Mouse (Mus musculus): ENCODE results near the gene Dnaaf1. TPM values are rescaled to one million over a fixed set of nuclear protein-coding genes. Genes with fewer than 3 reads are reported as not detected.
A peak's percentile ranks its signal among the peaks of the same experiment; 100 is the strongest.

Dnaaf1 gene
- polyA plus RNA-seq, 1 experiment from 2014 or later: 0.40 TPM

DNA sequence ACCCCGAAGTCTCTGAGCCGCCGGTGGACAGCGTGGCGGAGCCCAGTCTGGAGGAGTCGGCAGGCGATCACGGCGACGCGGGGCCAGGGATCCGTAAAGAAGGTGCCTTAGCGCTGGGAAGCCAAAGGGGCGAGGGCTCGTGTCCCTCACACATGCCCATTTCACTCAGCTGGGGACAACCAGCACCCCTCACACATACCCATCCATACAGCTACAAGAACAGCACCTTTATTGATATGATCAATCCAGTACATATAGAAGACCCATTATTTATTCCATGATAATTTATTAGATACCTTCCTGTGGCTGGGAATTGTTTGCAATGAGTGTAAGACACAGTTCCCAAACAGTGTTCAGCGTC lies 311 bp downstream of the Dnaaf1 start:
- Histone ChIP-seq H3K4me1 (peaks cover 19% of the 10 kb centered on the region), H3K27ac (no peak overlapping the region), H3K9ac (peak overlapping the region; percentile 60; the same call in 1 of the 2 replicates), H3K27me3 (replicated peaks) (peaks cover 3% of the 10 kb centered on the region; the same call in 1 of the 2 replicates), H3K9me3 (no peaks in the 10 kb centered on the region), H3K4me3 (replicated peaks) (peak overlapping the region; percentile 68), H3K4me2 (peak overlapping the region; percentile 96), H3K36me3 (no peaks in the 10 kb centered on the region)
- 1% methylated on average over 16 of the region's 16 CpGs for WGBS
- peak; percentile 2; the same call in 1 of the 2 replicates for ATAC-seq (ENCODE audit: insufficient read depth, low FRiP score, low read depth)

GRCm38 (mm10) chr8:119579096-119579495 lies 4.1 kb downstream of the Dnaaf1 start:
- Histone ChIP-seq H3K4me3 (replicated peaks) (no peak overlapping the region), H3K9me3 (no peaks in the 10 kb centered on the region), H3K4me2 (no peak overlapping the region), H3K9ac (no peak overlapping the region), H3K27ac (no peak overlapping the region), H3K36me3 (no peaks in the 10 kb centered on the region), H3K4me1 (peaks cover 9% of the 10 kb centered on the region), H3K27me3 (replicated peaks) (peaks cover 3% of the 10 kb centered on the region; the same call in 1 of the 2 replicates)
- ATAC-seq (ENCODE audit: insufficient read depth, low FRiP score, low read depth): no peak
- 32% methylated on average over 13 of the region's 13 CpGs for WGBS

GRCm38 (mm10) chr8:119580441-119581161 lies 5.6 kb downstream of the Dnaaf1 start:
- WGBS: 60% methylated on average over 5 of the region's 5 CpGs
- no peak for ATAC-seq (ENCODE audit: insufficient read depth, low FRiP score, low read depth)
- Histone ChIP-seq H3K4me2 (no peak overlapping the region), H3K9me3 (no peaks in the 10 kb centered on the region), H3K9ac (no peak overlapping the region), H3K27me3 (replicated peaks) (peaks cover 3% of the 10 kb centered on the region; the same call in 1 of the 2 replicates), H3K27ac (no peak overlapping the region), H3K4me1 (peaks cover under 1% of the 10 kb centered on the region; the same call in 1 of the 2 replicates), H3K36me3 (no peaks in the 10 kb centered on the region), H3K4me3 (replicated peaks) (no peak overlapping the region)

GRCm38 (mm10) chr8:119585901-119586300 lies 10.9 kb downstream of the Dnaaf1 start:
- no peaks in the 10 kb centered on the region for H3K36me3 ChIP-seq
- H3K4me1 ChIP-seq: 0 out of 2 replicates have a peak, but pooled peaks cover 4% of the 10 kb centered on the region
- no peaks in the 10 kb centered on the region for H3K9me3 ChIP-seq
- peak overlapping the region; percentile 34 for H3K4me3 ChIP-seq (replicated peaks)
- H3K27me3 ChIP-seq (replicated peaks): no peaks in the 10 kb centered on the region
- H3K9ac ChIP-seq: peak overlapping the region; percentile 22; the same call in 1 of the 2 replicates
- WGBS: 14% methylated on average over 24 of the region's 24 CpGs
- no peak overlapping the region for H3K27ac ChIP-seq
- H3K4me2 ChIP-seq: peak overlapping the region; percentile 60
- peak; percentile 57; the same call in 1 of the 2 replicates for ATAC-seq (ENCODE audit: insufficient read depth, low FRiP score, low read depth)

DNA sequence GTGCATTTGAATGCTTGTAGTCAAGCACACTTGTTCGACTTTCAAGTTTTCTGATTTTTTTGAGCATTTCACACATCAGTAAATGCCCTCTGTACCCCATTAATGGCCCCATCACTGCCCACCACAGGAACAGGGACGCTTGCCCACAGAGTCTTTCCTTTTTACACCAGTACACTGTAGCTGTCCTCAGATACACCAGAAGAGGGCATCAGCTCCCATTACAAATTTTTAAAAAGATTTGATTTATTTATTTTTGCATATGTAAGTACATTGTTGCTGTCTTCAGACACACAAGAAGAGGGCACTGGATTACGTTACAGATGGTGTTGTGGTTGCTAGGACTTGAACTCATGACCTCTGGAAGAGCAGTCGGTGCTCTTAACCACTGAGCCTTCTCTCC lies 13.3 kb downstream of the Dnaaf1 start:
- H3K4me1 ChIP-seq: 0 out of 2 replicates have a peak, but pooled peaks cover 4% of the 10 kb centered on the region
- 67% methylated on average over 4 of the region's 4 CpGs for WGBS
- H3K27ac ChIP-seq: no peak overlapping the region
- ATAC-seq (ENCODE audit: insufficient read depth, low FRiP score, low read depth): no peak
- no peaks in the 10 kb centered on the region for H3K36me3 ChIP-seq
- no peak overlapping the region for H3K9ac ChIP-seq
- H3K4me2 ChIP-seq: no peak overlapping the region
- no peaks in the 10 kb centered on the region for H3K27me3 ChIP-seq (replicated peaks)
- no peak overlapping the region for H3K4me3 ChIP-seq (replicated peaks)
- H3K9me3 ChIP-seq: no peaks in the 10 kb centered on the region

DNA sequence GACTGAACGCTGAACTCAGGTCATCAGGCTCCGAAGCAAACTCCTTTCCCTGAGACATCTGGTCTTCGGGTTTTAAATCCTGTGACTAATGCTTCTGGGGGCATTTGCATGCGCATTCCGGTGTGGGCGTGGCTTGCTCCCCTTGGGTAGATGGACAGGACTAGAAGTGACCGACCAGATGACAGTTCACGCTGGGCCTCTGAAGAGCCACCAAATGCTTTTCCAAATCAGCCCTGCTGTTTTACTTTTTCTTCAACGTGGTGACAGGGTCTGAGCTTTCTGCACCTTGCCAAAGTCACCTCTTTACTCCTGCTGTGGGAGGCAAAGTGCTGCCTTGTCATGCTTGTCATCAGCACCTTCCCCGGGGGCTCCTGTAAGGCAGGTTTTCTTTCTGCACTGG lies 13.8 kb downstream of the Dnaaf1 start:
- no peak overlapping the region for H3K4me2 ChIP-seq
- no peak overlapping the region for H3K4me3 ChIP-seq (replicated peaks)
- H3K9ac ChIP-seq: no peak overlapping the region
- H3K36me3 ChIP-seq: no peaks in the 10 kb centered on the region
- H3K27ac ChIP-seq: no peak overlapping the region
- no peaks in the 10 kb centered on the region for H3K9me3 ChIP-seq
- no peaks in the 10 kb centered on the region for H3K27me3 ChIP-seq (replicated peaks)
- H3K4me1 ChIP-seq: 0 out of 2 replicates have a peak, but pooled peaks cover 4% of the 10 kb centered on the region
- ATAC-seq (ENCODE audit: insufficient read depth, low FRiP score, low read depth): no peak
- WGBS: 28% methylated on average over 10 of the region's 10 CpGs

DNA sequence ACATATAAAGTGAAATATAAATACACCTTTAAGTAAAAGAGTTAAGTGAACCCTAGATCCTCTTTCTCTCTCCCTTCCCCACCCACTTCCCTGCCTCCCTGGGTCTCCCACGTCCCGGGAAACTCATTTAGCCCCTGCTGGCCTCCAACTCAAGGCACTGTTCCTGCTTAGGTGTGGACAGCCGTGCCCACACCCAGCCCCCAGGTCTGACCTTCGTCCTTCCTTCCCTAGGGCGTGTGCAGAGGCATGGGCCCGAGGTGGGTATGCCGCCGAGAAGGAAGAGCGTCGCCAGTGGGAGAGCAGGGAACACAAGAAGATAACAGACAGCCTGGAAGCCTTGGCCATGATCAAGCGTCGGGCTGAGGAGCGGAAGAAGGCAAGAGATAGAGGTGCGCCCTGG lies 15.3 kb downstream of the Dnaaf1 start:
- peak; percentile 55 for ATAC-seq (ENCODE audit: insufficient read depth, low FRiP score, low read depth)
- H3K27ac ChIP-seq: no peak overlapping the region
- H3K4me1 ChIP-seq: 0 out of 2 replicates have a peak, but pooled peaks cover 4% of the 10 kb centered on the region
- no peak overlapping the region for H3K9ac ChIP-seq
- no peak overlapping the region for H3K4me3 ChIP-seq (replicated peaks)
- WGBS: 66% methylated on average over 14 of the region's 14 CpGs
- H3K36me3 ChIP-seq: no peaks in the 10 kb centered on the region
- H3K27me3 ChIP-seq (replicated peaks): no peaks in the 10 kb centered on the region
- H3K9me3 ChIP-seq: no peaks in the 10 kb centered on the region
- no peak overlapping the region for H3K4me2 ChIP-seq

GRCm38 (mm10) chr8:119591456-119591855 lies 16.4 kb downstream of the Dnaaf1 start:
- H3K4me1 ChIP-seq: no peaks in the 10 kb centered on the region
- no peak overlapping the region for H3K4me3 ChIP-seq (replicated peaks)
- H3K9me3 ChIP-seq: no peaks in the 10 kb centered on the region
- no peak overlapping the region for H3K4me2 ChIP-seq
- no peak overlapping the region for H3K27ac ChIP-seq
- H3K9ac ChIP-seq: no peak overlapping the region
- no peaks in the 10 kb centered on the region for H3K27me3 ChIP-seq (replicated peaks)
- no peaks in the 10 kb centered on the region for H3K36me3 ChIP-seq
- WGBS: 87% methylated on average over 7 of the region's 7 CpGs
- ATAC-seq (ENCODE audit: insufficient read depth, low FRiP score, low read depth): no peak

DNA sequence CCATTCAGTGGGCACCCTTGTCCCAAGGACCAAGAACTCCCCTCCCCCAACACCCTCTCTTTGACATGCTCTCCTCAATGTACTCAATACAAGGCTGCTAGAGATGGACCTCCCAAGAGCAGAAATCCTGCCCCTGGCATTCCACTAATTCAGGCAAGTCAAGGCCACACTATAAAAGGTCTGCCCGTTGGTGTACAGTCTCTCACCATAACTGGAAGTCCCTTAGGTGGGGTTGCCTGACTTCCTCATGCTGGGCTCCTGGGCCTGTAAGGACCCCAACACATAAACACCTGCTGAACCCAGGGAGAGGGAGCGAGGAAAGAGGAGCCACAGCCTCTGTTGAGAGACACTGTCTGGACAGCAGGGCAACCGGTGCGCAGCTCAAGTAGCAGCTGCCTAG lies 28.7 kb downstream of the Dnaaf1 start:
- peaks cover 15% of the 10 kb centered on the region for H3K36me3 ChIP-seq
- peak overlapping the region; percentile 84 for H3K4me2 ChIP-seq
- 91% methylated on average over 4 of the region's 4 CpGs for WGBS
- peaks cover 9% of the 10 kb centered on the region for H3K4me1 ChIP-seq
- H3K9ac ChIP-seq: peak overlapping the region; percentile 71; the same call in 1 of the 2 replicates
- H3K9me3 ChIP-seq: no peaks in the 10 kb centered on the region
- no peak overlapping the region for H3K27ac ChIP-seq
- H3K27me3 ChIP-seq (replicated peaks): no peaks in the 10 kb centered on the region
- ATAC-seq (ENCODE audit: insufficient read depth, low FRiP score, low read depth): no peak
- peak overlapping the region; percentile 86; the same call in 1 of the 2 replicates for H3K4me3 ChIP-seq (replicated peaks)

- 33% methylated on average over 12 of the region's 12 CpGs for WGBS
- H3K27me3 ChIP-seq (replicated peaks): no peaks in the 10 kb centered on the region
- peak overlapping the region; percentile 86 for H3K4me3 ChIP-seq (replicated peaks)
- peak overlapping the region; percentile 71 for H3K9ac ChIP-seq
- H3K9me3 ChIP-seq: no peaks in the 10 kb centered on the region
- no peak; the same call in 1 of the 2 replicates for ATAC-seq (ENCODE audit: insufficient read depth, low FRiP score, low read depth)
- no peak overlapping the region for H3K27ac ChIP-seq
- H3K4me2 ChIP-seq: peak overlapping the region; percentile 84
- peaks cover 9% of the 10 kb centered on the region for H3K4me1 ChIP-seq
- H3K36me3 ChIP-seq: peaks cover 11% of the 10 kb centered on the region; the same call in 1 of the 2 replicates
These were observed 29.4 kb downstream of the Dnaaf1 start for GRCm38 (mm10) chr8:119604398-119604803.

DNA sequence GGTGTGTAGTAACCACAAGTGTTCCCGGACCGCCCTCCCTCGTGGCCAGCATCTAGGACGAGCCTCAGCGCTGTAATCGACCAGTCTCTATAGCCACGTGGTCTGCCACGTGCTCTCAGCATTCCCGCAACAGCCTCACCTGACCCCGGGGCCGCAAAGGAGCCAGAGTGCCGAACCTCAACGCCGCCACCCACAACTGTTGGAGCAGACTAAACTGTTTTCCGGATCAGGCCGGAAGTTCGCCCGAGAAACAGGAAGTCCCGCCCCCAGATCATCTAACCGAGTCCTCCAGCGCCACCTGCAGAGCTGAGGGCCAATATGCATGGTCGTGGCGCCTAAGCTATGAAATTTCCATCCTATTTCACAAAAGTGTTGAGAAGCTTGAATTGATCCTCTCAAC lies 30.0 kb downstream of the Dnaaf1 start, which contains the start of gene Taf1c:
Gene Taf1c (minus strand): TSS at position 227 of the 400 bp plus-strand sequence.
- H3K4me3 ChIP-seq (replicated peaks): peak within 1 kb of the TSS; percentile 86
- peaks cover 9% of the 10 kb centered on the region for H3K4me1 ChIP-seq
- ATAC-seq (ENCODE audit: insufficient read depth, low FRiP score, low read depth): peak; percentile 81
- peak within 1 kb of the TSS; percentile 84 for H3K4me2 ChIP-seq
- WGBS: 0% methylated on average over 23 of the region's 23 CpGs
- H3K27ac ChIP-seq: peak within 1 kb of the TSS; percentile 63; the same call in 1 of the 2 replicates
- H3K9me3 ChIP-seq: no peaks in the 10 kb centered on the region
- no peaks in the 10 kb centered on the region for H3K27me3 ChIP-seq (replicated peaks)
- H3K9ac ChIP-seq: peak within 1 kb of the TSS; percentile 71
- peaks cover 7% of the 10 kb centered on the region; the same call in 1 of the 2 replicates for H3K36me3 ChIP-seq

- H3K4me2 ChIP-seq: no peak overlapping the region
- H3K9ac ChIP-seq: no peak overlapping the region
- no peak overlapping the region for H3K27ac ChIP-seq
- no peak for ATAC-seq (ENCODE audit: insufficient read depth, low FRiP score, low read depth)
- H3K9me3 ChIP-seq: no peaks in the 10 kb centered on the region
- no peaks in the 10 kb centered on the region for H3K27me3 ChIP-seq (replicated peaks)
- H3K4me1 ChIP-seq: peaks cover 9% of the 10 kb centered on the region
- 78% methylated on average over 2 of the region's 2 CpGs for WGBS
- no peak overlapping the region for H3K4me3 ChIP-seq (replicated peaks)
- H3K36me3 ChIP-seq: peaks cover 3% of the 10 kb centered on the region; the same call in 1 of the 2 replicates
These were observed 31.2 kb downstream of the Dnaaf1 start for GRCm38 (mm10) chr8:119606224-119606623.
